In the genomic region with DNA sequence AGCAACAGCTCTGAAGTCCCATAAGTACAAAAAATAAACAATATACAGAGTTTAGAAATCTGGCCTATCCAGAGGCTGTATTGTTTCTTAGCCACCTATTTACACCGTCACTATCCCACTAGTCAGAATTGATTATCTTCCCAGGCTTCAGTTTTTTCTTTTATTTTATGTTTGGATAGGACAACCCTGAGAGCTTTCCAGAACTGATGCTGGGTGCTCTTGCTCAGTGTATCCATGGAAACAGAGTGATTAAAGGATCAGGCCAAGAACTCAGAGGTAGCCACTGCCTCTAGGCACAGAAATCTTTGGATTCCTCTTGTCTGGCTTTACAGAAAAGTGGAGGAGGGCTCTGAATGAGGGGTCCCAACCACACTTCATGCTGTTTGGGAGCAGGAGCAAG, we compare ENCODE assay signal across 22 mouse cellular contexts. TPM values are rescaled to one million over a fixed set of nuclear protein-coding genes. Genes with fewer than 3 reads are reported as not detected.
DNase-seq lines count a peak whose midpoint lies in the region; ATAC-seq and TF ChIP-seq lines count a peak whose summit lies in the region.
"Had no signal": no experiment of that assay in that cellular context is flagged by ENCODE, and none has a peak within 500 bp of the region (broad histone marks: within the 10 kb centered on the region; RNA-seq: fewer than 3 reads in every experiment).

No protein-coding gene starts in this region.

- no peak overlapping the region for H3K4me2 ChIP-seq in embryonic facial prominence, embryonic 11.5 days (ENCODE audit: low read depth, low read length)
- no peak overlapping the region for H3K4me2 ChIP-seq in forebrain, postnatal 0 days (ENCODE audit: low read depth)
- H3K4me2 ChIP-seq in forebrain, embryonic 12.5 days = no peak overlapping the region
- no peak overlapping the region for H3K4me2 ChIP-seq in midbrain, embryonic 15.5 days
- H3K4me2 ChIP-seq: embryonic facial prominence, embryonic 12.5 days; hindbrain, embryonic 13.5 days; intestine, embryonic 15.5 days had no signal

- DNase-seq in embryonic facial prominence, embryonic 11.5 days (ENCODE audit: low spot score) = peak; percentile 3
- DNase-seq in embryonic facial prominence, embryonic 10.5 days (ENCODE audit: low spot score) = no peak
- DNase-seq in forebrain, postnatal 0 days = no peak
- peak; percentile 20 for DNase-seq in brain, adult 2 months (ENCODE audit: low read depth, low spot score)
- DNase-seq in embryo, embryonic 10.5 days (ENCODE audit: low spot score) = no peak
- DNase-seq in lung, adult 18-20 months = no peak
- DNase-seq: adrenal gland, adult 8-10 months; adrenal gland, postnatal 36 days; B cell, adult 2 months; cerebellum, adult 11-12 months; cerebellum, adult 9-10 months; cerebellum, postnatal 36 days; gastrocnemius, postnatal 36 days; heart, postnatal 10 days; heart, postnatal 4 days had no signal

- TF ChIP-seq CTCF in forebrain, postnatal 0 days (IDR thresholded peaks at IDR 0.05; ENCODE audit: low read depth) = no peak

- H3K27ac ChIP-seq in embryonic facial prominence, embryonic 11.5 days (replicated peaks; ENCODE audit: low read depth, low read length) = no peak overlapping the region
- H3K27ac ChIP-seq in embryonic facial prominence, embryonic 10.5 days (replicated peaks) = no peak overlapping the region
- H3K27ac ChIP-seq in forebrain, postnatal 0 days (ENCODE audit: low read depth, low read length) = no peak overlapping the region
- H3K27ac ChIP-seq in forebrain, embryonic 12.5 days = no peak overlapping the region
- H3K27ac ChIP-seq in midbrain, embryonic 15.5 days = peak overlapping the region; percentile 25; the same call in 1 of the 2 replicates
- H3K27ac ChIP-seq: embryonic facial prominence, embryonic 12.5 days; hindbrain, embryonic 13.5 days; intestine, embryonic 15.5 days had no signal

- no peaks in the 10 kb centered on the region for H3K36me3 ChIP-seq in embryonic facial prominence, embryonic 11.5 days (replicated peaks; ENCODE audit: control insufficient read depth, insufficient read depth, low read depth, low read length)
- no peaks in the 10 kb centered on the region for H3K36me3 ChIP-seq in embryonic facial prominence, embryonic 10.5 days (replicated peaks)
- H3K36me3 ChIP-seq in forebrain, postnatal 0 days (ENCODE audit: insufficient read depth) = no peaks in the 10 kb centered on the region
- no peaks in the 10 kb centered on the region for H3K36me3 ChIP-seq in forebrain, embryonic 12.5 days (replicated peaks)
- no peaks in the 10 kb centered on the region for H3K36me3 ChIP-seq in midbrain, embryonic 15.5 days (replicated peaks)
- H3K36me3 ChIP-seq: embryonic facial prominence, embryonic 12.5 days; G1E; hindbrain, embryonic 13.5 days; intestine, embryonic 15.5 days had no signal

- H3K4me1 ChIP-seq in embryonic facial prominence, embryonic 11.5 days (ENCODE audit: control insufficient read depth, insufficient read depth, low read length) = no peaks in the 10 kb centered on the region
- H3K4me1 ChIP-seq in embryonic facial prominence, embryonic 10.5 days = no peaks in the 10 kb centered on the region
- H3K4me1 ChIP-seq in forebrain, postnatal 0 days (ENCODE audit: insufficient read depth) = no peaks in the 10 kb centered on the region
- no peaks in the 10 kb centered on the region for H3K4me1 ChIP-seq in forebrain, embryonic 12.5 days
- peaks cover 9% of the 10 kb centered on the region for H3K4me1 ChIP-seq in midbrain, embryonic 15.5 days
- H3K4me1 ChIP-seq: embryonic facial prominence, embryonic 12.5 days; hindbrain, embryonic 13.5 days; intestine, embryonic 15.5 days had no signal

- ATAC-seq in embryonic facial prominence, embryonic 11.5 days (replicated peaks; ENCODE audit: insufficient number of reproducible peaks, low FRiP score, low TSS enrichment, low read depth) = no peak
- ATAC-seq in forebrain, postnatal 0 days = peak; percentile 51; the same call in 1 of the 2 replicates
- no peak for ATAC-seq in forebrain, embryonic 12.5 days (ENCODE audit: low FRiP score)
- ATAC-seq in midbrain, embryonic 15.5 days (replicated peaks) = peak; percentile 82
- ATAC-seq: CD4-positive, CD25-positive, alpha-beta regulatory T cell, adult 4 months; intestine, embryonic 15.5 days had no signal

- H3K9me3 ChIP-seq in embryonic facial prominence, embryonic 11.5 days (replicated peaks; ENCODE audit: control insufficient read depth, low read length) = no peaks in the 10 kb centered on the region
- no peaks in the 10 kb centered on the region for H3K9me3 ChIP-seq in embryonic facial prominence, embryonic 10.5 days
- no peaks in the 10 kb centered on the region for H3K9me3 ChIP-seq in forebrain, postnatal 0 days (ENCODE audit: low read length)
- no peaks in the 10 kb centered on the region for H3K9me3 ChIP-seq in forebrain, embryonic 12.5 days
- H3K9me3 ChIP-seq in midbrain, embryonic 15.5 days = no peaks in the 10 kb centered on the region
- H3K9me3 ChIP-seq: embryonic facial prominence, embryonic 12.5 days; hindbrain, embryonic 13.5 days; intestine, embryonic 15.5 days had no signal

- no peak overlapping the region for H3K4me3 ChIP-seq in embryonic facial prominence, embryonic 11.5 days (ENCODE audit: low read depth, low read length)
- H3K4me3 ChIP-seq in embryonic facial prominence, embryonic 10.5 days = no peak overlapping the region
- H3K4me3 ChIP-seq in forebrain, postnatal 0 days (ENCODE audit: low read depth, low read length) = no peak overlapping the region
- H3K4me3 ChIP-seq in forebrain, embryonic 12.5 days (replicated peaks) = no peak overlapping the region
- no peak overlapping the region for H3K4me3 ChIP-seq in midbrain, embryonic 15.5 days
- H3K4me3 ChIP-seq: embryonic facial prominence, embryonic 12.5 days; hindbrain, embryonic 13.5 days; intestine, embryonic 15.5 days had no signal

- H3K27me3 ChIP-seq in embryonic facial prominence, embryonic 11.5 days (ENCODE audit: control insufficient read depth, insufficient read depth, low read length) = no peaks in the 10 kb centered on the region
- no peaks in the 10 kb centered on the region for H3K27me3 ChIP-seq in embryonic facial prominence, embryonic 10.5 days (replicated peaks; ENCODE audit: low read depth, poor library complexity, severe bottlenecking)
- no peaks in the 10 kb centered on the region for H3K27me3 ChIP-seq in forebrain, postnatal 0 days (ENCODE audit: insufficient read depth, low read length)
- no peaks in the 10 kb centered on the region for H3K27me3 ChIP-seq in forebrain, embryonic 12.5 days
- no peaks in the 10 kb centered on the region for H3K27me3 ChIP-seq in midbrain, embryonic 15.5 days (replicated peaks)
- H3K27me3 ChIP-seq: embryonic facial prominence, embryonic 12.5 days; hindbrain, embryonic 13.5 days; intestine, embryonic 15.5 days had no signal

- no peak overlapping the region for H3K9ac ChIP-seq in embryonic facial prominence, embryonic 11.5 days (replicated peaks; ENCODE audit: low read length)
- H3K9ac ChIP-seq in forebrain, postnatal 0 days = no peak overlapping the region
- no peak overlapping the region for H3K9ac ChIP-seq in forebrain, embryonic 12.5 days
- H3K9ac ChIP-seq in midbrain, embryonic 15.5 days = no peak overlapping the region
- H3K9ac ChIP-seq: embryonic facial prominence, embryonic 12.5 days; hindbrain, embryonic 13.5 days; intestine, embryonic 15.5 days had no signal

- 62% methylated on average over 1 of the region's 1 CpGs for WGBS in embryonic facial prominence, embryonic 11.5 days
- WGBS in embryonic facial prominence, embryonic 10.5 days = 64% methylated on average over 1 of the region's 1 CpGs
- WGBS in forebrain, postnatal 0 days = 32% methylated on average over 1 of the region's 1 CpGs
- WGBS in forebrain, embryonic 12.5 days = 81% methylated on average over 1 of the region's 1 CpGs
- WGBS in midbrain, embryonic 15.5 days = 31% methylated on average over 1 of the region's 1 CpGs

RNA-seq across cellular contexts. Expression of gene Lmcd1, which starts 55.3 kb away (rescaled TPM):
- 3.9 and 5.4 TPM in 2 replicates for polyA plus RNA-seq in embryonic facial prominence, embryonic 11.5 days (2014; fragmentation: Nextera tagmentation; extraction: Ambion mirVana)
- 0.89 and 2.2 TPM in 2 replicates for polyA plus RNA-seq in embryonic facial prominence, embryonic 10.5 days (2016; fragmentation: Nextera tagmentation; extraction: Ambion mirVana)
- 6.8 and 6.9 TPM in 2 replicates for total RNA-seq in forebrain, postnatal 0 days (2014; rRNA removed)
- 7.3 and 8.4 TPM in 2 replicates for polyA plus RNA-seq in forebrain, postnatal 0 days (2015; fragmentation: Nextera tagmentation; extraction: Ambion mirVana)
- polyA plus RNA-seq in forebrain, embryonic 12.5 days (2016; fragmentation: Nextera tagmentation; extraction: Ambion mirVana) = 8.3 and 9.0 TPM in 2 replicates
- polyA plus RNA-seq in midbrain, embryonic 15.5 days (2015; fragmentation: Nextera tagmentation; extraction: Ambion mirVana) = 9.6 and 11.9 TPM in 2 replicates
- polyA plus RNA-seq: CD4-positive, CD25-positive, alpha-beta regulatory T cell, adult 4 months; G1E had no signal

Comparison
In these comparisons a context has a peak if more than half of its experiments do, and no peak if none do; other contexts are left out.
1. ATAC-seq: peak in forebrain, postnatal 0 days (single experiment) and midbrain, embryonic 15.5 days (single experiment); none in embryonic facial prominence, embryonic 11.5 days (single experiment) and forebrain, embryonic 12.5 days (single experiment).
2. DNase-seq: peak in embryonic facial prominence, embryonic 11.5 days (single experiment) and brain, adult 2 months (single experiment); none in embryonic facial prominence, embryonic 10.5 days (single experiment), forebrain, postnatal 0 days (single experiment), embryo, embryonic 10.5 days (single experiment) and lung, adult 18-20 months (0 of 2).